Mouse (Mus musculus): ENCODE measurements at regions not wholly inside any gene's neighbourhood (a gene's known extent, or its start where the extent isn't known, plus 50 kb on each side); places are given as distances from the start of the nearest gene placed in this dataset.

GRCm38 (mm10) chr4:153561991-153562390, 79.4 kb upstream of the Ajap1 start:
- TF ChIP-seq CTCF (IDR thresholded peaks at IDR 0.05; ENCODE audit: control insufficient read depth, insufficient read depth, insufficient replicate concordance, low read depth, low read length): no peak
- TF ChIP-seq POLR2A (IDR thresholded peaks at IDR 0.05; ENCODE audit: control insufficient read depth, low read depth, low read length): no peak
